Mouse (Mus musculus) MEL (cell line): ENCODE measurements at regions not wholly inside any gene's neighbourhood (a gene's known extent, or its start where the extent isn't known, plus 50 kb on each side); places are given as distances from the start of the nearest gene placed in this dataset.

Source experiments
- DNase-seq: peaks from one replicate; pipeline ENCODE4 v3.0.0; 2011; ENCODE audit warnings: low read depth, low spot score
- H3K27ac ChIP-seq: 2 replicates; pipeline ENCODE4 v1.5.1; 2012; ENCODE audit warnings: low read depth, mild to moderate bottlenecking, control low read depth, low read length, moderate library complexity; ENCODE audit not compliant: control insufficient read depth
- H3K27me3 ChIP-seq, 2 experiments: fragments of 150-350 bp in 1 of 2; sonication (generic) in 1 of 2; 2 replicates each; pipeline ENCODE4 v1.6.1; 2012; ENCODE audit warnings: low read length in 2 of 2, mild to moderate bottlenecking in 2 of 2, improper control_type of control experiment in 1 of 2, moderate library complexity in 1 of 2; ENCODE audit not compliant: insufficient read depth in 2 of 2, control insufficient read depth in 1 of 2
- H3K36me3 ChIP-seq, 2 experiments: 2 replicates each; pipeline ENCODE4 v1.6.1; 2012 to 2014; ENCODE audit warnings: low read length in 2 of 2, improper control_type of control experiment in 1 of 2, inconsistent platforms in 1 of 2, mild to moderate bottlenecking in 1 of 2; ENCODE audit not compliant: insufficient read depth in 2 of 2, control insufficient read depth in 1 of 2
- H3K4me1 ChIP-seq, 2 experiments: fragments of 150-350 bp in 1 of 2; sonication (generic) in 1 of 2; 2 replicates each; pipeline ENCODE4 v1.6.1; 2012; ENCODE audit warnings: low read length in 2 of 2, improper control_type of control experiment in 1 of 2, mild to moderate bottlenecking in 1 of 2; ENCODE audit not compliant: insufficient read depth in 2 of 2, control insufficient read depth in 1 of 2
- H3K4me3 ChIP-seq, 2 experiments: fragments of 150-350 bp in 1 of 2; sonication (generic) in 1 of 2; 2 replicates each; pipeline ENCODE4 v1.5.1; 2012; ENCODE audit warnings: low read depth in 2 of 2, low read length in 2 of 2, mild to moderate bottlenecking in 2 of 2, moderate library complexity in 2 of 2, control low read depth in 1 of 2, improper control_type of control experiment in 1 of 2; ENCODE audit not compliant: control insufficient read depth in 1 of 2, insufficient read depth in 1 of 2
- H3K79me2 ChIP-seq: 2 replicates; pipeline ENCODE4 v1.6.1; 2012; ENCODE audit warnings: mild to moderate bottlenecking, low read length, moderate library complexity; ENCODE audit not compliant: control insufficient read depth, poor library complexity, insufficient read depth
- H3K9ac ChIP-seq: 2 replicates; pipeline ENCODE4 v1.6.1; 2012; ENCODE audit warnings: low read depth, mild to moderate bottlenecking, control low read depth, low read length, moderate library complexity; ENCODE audit not compliant: control insufficient read depth, poor library complexity, severe bottlenecking
- H3K9me3 ChIP-seq: fragments of 150-350 bp; sonication (generic); replicated peaks from 2 replicates; pipeline ENCODE4 v1.6.1; 2012; ENCODE audit warnings: mild to moderate bottlenecking, low read length, improper control_type of control experiment, moderate library complexity; ENCODE audit not compliant: insufficient read depth
- BHLHE40 ChIP-seq: IDR thresholded peaks from 2 replicates; pipeline ENCODE4 v1.6.1; 2012; ENCODE audit warnings: low read depth, mild to moderate bottlenecking, inconsistent platforms, low read length, improper control_type of control experiment, borderline replicate concordance
- CHD2 ChIP-seq: IDR thresholded peaks from 2 replicates; pipeline ENCODE4 v1.6.1; 2011; ENCODE audit warnings: low read length, improper control_type of control experiment
- E2F4 ChIP-seq: IDR thresholded peaks from 2 replicates; pipeline ENCODE4 v1.6.1; 2011; ENCODE audit warnings: low read depth, low read length, improper control_type of control experiment, borderline replicate concordance
- ELF1 ChIP-seq: IDR thresholded peaks from 2 replicates; pipeline ENCODE4 v1.6.1; 2014; ENCODE audit warnings: low read depth, mild to moderate bottlenecking, inconsistent platforms, low read length, improper control_type of control experiment, moderate library complexity
- ETS1 ChIP-seq: IDR thresholded peaks from 2 replicates; pipeline ENCODE4 v1.6.1; 2012; ENCODE audit warnings: low read depth, mild to moderate bottlenecking, inconsistent platforms, low read length, improper control_type of control experiment, moderate library complexity
- GATA1 ChIP-seq: IDR thresholded peaks from 2 replicates; pipeline ENCODE4 v1.6.1; 2011; ENCODE audit warnings: low read depth, low read length, improper control_type of control experiment
- KAT2A ChIP-seq: conservative IDR thresholded peaks from 2 replicates; pipeline ENCODE4 v1.6.1; 2012; ENCODE audit warnings: low read depth, low read length, improper control_type of control experiment, inconsistent platforms
- MAFK ChIP-seq: IDR thresholded peaks from 2 replicates; pipeline ENCODE4 v1.6.1; 2011; ENCODE audit warnings: low read depth, mild to moderate bottlenecking, low read length, improper control_type of control experiment, borderline replicate concordance
- MEF2A ChIP-seq: IDR thresholded peaks from 2 replicates; pipeline ENCODE4 v1.6.1; 2014; ENCODE audit warnings: low read depth, mild to moderate bottlenecking, inconsistent platforms, low read length, improper control_type of control experiment; ENCODE audit not compliant: poor library complexity, insufficient replicate concordance, severe bottlenecking; ENCODE audit errors: extremely low read depth
- MYB ChIP-seq: IDR thresholded peaks from 2 replicates; pipeline ENCODE4 v1.6.1; 2011; ENCODE audit warnings: mild to moderate bottlenecking, low read depth, low read length, improper control_type of control experiment
- MYC ChIP-seq: IDR thresholded peaks from 2 replicates; pipeline ENCODE4 v1.6.1; 2011; ENCODE audit warnings: low read depth, mild to moderate bottlenecking, low read length, improper control_type of control experiment, moderate library complexity
- NELFE ChIP-seq: IDR thresholded peaks from 2 replicates; pipeline ENCODE4 v1.6.1; 2011; ENCODE audit warnings: low read depth, low read length, improper control_type of control experiment
- NRF1 ChIP-seq: IDR thresholded peaks from 2 replicates; pipeline ENCODE4 v1.6.1; 2014; ENCODE audit warnings: low read depth, mild to moderate bottlenecking, inconsistent platforms, low read length, improper control_type of control experiment, moderate library complexity; ENCODE audit not compliant: poor library complexity, insufficient read depth, severe bottlenecking
- POLR2A ChIP-seq, 2 experiments: IDR thresholded peaks; 2 replicates each; pipeline ENCODE4 v1.6.1; 2011 to 2012; ENCODE audit warnings: low read length in 2 of 2, mild to moderate bottlenecking in 2 of 2, control low read depth in 1 of 2, improper control_type of control experiment in 1 of 2, low read depth in 1 of 2, moderate library complexity in 1 of 2; ENCODE audit not compliant: control insufficient read depth in 1 of 2, insufficient read depth in 1 of 2, poor library complexity in 1 of 2
- POLR2AphosphoS2 ChIP-seq: IDR thresholded peaks from 2 replicates; pipeline ENCODE4 v1.6.1; 2011; ENCODE audit warnings: low read length, improper control_type of control experiment
- POLR2AphosphoS5 ChIP-seq: IDR thresholded peaks from 2 replicates; pipeline ENCODE4 v1.6.1; 2012; ENCODE audit warnings: low read depth, borderline replicate concordance, mild to moderate bottlenecking, inconsistent platforms, low read length, moderate library complexity, mixed read lengths
- RAD21 ChIP-seq: IDR thresholded peaks from 2 replicates; pipeline ENCODE4 v1.6.1; 2011; ENCODE audit warnings: mild to moderate bottlenecking, low read depth, low read length, improper control_type of control experiment
- SIN3A ChIP-seq: IDR thresholded peaks from 2 replicates; pipeline ENCODE4 v1.6.1; 2012; ENCODE audit warnings: low read length, improper control_type of control experiment, inconsistent platforms
- SMC3 ChIP-seq: IDR thresholded peaks from 2 replicates; pipeline ENCODE4 v1.6.1; 2011; ENCODE audit warnings: low read depth, low read length, improper control_type of control experiment
- TCF12 ChIP-seq: IDR thresholded peaks from 2 replicates; pipeline ENCODE4 v1.6.1; 2014; ENCODE audit warnings: low read depth, mild to moderate bottlenecking, inconsistent platforms, low read length, improper control_type of control experiment, moderate library complexity
- USF1 ChIP-seq: IDR thresholded peaks from 2 replicates; pipeline ENCODE4 v1.6.1; 2014; ENCODE audit warnings: low read depth, mild to moderate bottlenecking, inconsistent platforms, low read length, improper control_type of control experiment, moderate library complexity
- USF2 ChIP-seq, 2 experiments: IDR thresholded peaks; 2 replicates each; pipeline ENCODE4 v1.6.1; 2011 to 2012; ENCODE audit warnings: improper control_type of control experiment in 2 of 2, low read length in 2 of 2, borderline replicate concordance in 1 of 2, inconsistent platforms in 1 of 2, low read depth in 1 of 2, mild to moderate bottlenecking in 1 of 2; ENCODE audit not compliant: insufficient read depth in 1 of 2
- ZC3H11A ChIP-seq: IDR thresholded peaks from 2 replicates; pipeline ENCODE4 v1.6.1; 2012; ENCODE audit warnings: low read depth, mild to moderate bottlenecking, inconsistent platforms, low read length, improper control_type of control experiment

GRCm38 (mm10) chr10:122258711-122259110 lies 161.5 kb upstream of the Rxylt1 start:
- Histone ChIP-seq H3K4me1 (no peaks in the 10 kb centered on the region), H3K27ac (no peak overlapping the region), H3K9ac (no peak overlapping the region), H3K4me3 (no peak overlapping the region), H3K9me3 (no peaks in the 10 kb centered on the region), H3K79me2 (no peaks in the 10 kb centered on the region), H3K27me3 (no peaks in the 10 kb centered on the region), H3K36me3 (no peaks in the 10 kb centered on the region)
- DNase-seq = no peak
- TF ChIP-seq MYB = no peak
- TF ChIP-seq ELF1 = no peak
- no peak for TF ChIP-seq SIN3A
- no peak for TF ChIP-seq NELFE
- TF ChIP-seq MEF2A = no peak
- TF ChIP-seq USF2 (IDR thresholded peaks at IDR 0.05; ENCODE audit: borderline replicate concordance in 1 of 2, insufficient read depth in 1 of 2, low read depth in 1 of 2, low read length in 2 of 2) = no peak
- TF ChIP-seq ETS1 = no peak
- no peak for TF ChIP-seq NRF1
- TF ChIP-seq POLR2AphosphoS2 = no peak
- no peak for TF ChIP-seq RAD21
- TF ChIP-seq ZC3H11A = no peak
- no peak for TF ChIP-seq POLR2AphosphoS5
- TF ChIP-seq E2F4 = no peak
- TF ChIP-seq USF1 = no peak
- no peak for TF ChIP-seq TCF12
- TF ChIP-seq CHD2 = no peak
- no peak for TF ChIP-seq SMC3

DNA sequence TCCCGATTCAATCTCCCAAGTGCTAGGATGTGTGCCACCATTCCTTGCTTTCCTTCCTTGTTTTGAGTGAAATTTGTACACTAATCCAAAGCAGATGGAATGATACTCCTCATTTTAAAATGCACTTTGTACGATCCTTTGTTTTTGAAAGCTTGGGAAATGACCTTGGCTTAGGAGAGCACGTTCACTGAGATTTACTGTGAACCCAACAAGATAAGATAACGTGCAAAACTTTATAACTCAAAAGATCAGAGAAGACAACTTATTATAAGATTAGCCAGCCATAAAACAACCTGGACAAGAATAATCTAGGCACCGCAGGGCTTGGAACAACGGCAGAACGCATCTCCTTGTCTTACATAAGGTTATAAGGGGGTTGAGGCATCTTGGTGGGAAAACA lies 134.6 kb upstream of the Rxylt1 start:
- Histone ChIP-seq H3K27ac (no peak overlapping the region), H3K9ac (no peak overlapping the region), H3K36me3 (no peaks in the 10 kb centered on the region), H3K4me1 (no peaks in the 10 kb centered on the region), H3K9me3 (no peaks in the 10 kb centered on the region), H3K27me3 (no peaks in the 10 kb centered on the region), H3K4me3 (no peak overlapping the region)
- DNase-seq = no peak
- TF ChIP-seq POLR2A (IDR thresholded peaks at IDR 0.05; ENCODE audit: control insufficient read depth in 1 of 2, insufficient read depth in 1 of 2, low read depth in 1 of 2, low read length in 2 of 2, poor library complexity in 1 of 2) = no peak
- TF ChIP-seq NRF1 = no peak
- TF ChIP-seq CHD2 = no peak
- no peak for TF ChIP-seq ELF1
- no peak for TF ChIP-seq MAFK
- no peak for TF ChIP-seq MYC
- no peak for TF ChIP-seq BHLHE40
- TF ChIP-seq POLR2AphosphoS2 = no peak
- TF ChIP-seq USF2 (IDR thresholded peaks at IDR 0.05; ENCODE audit: borderline replicate concordance in 1 of 2, insufficient read depth in 1 of 2, low read depth in 1 of 2, low read length in 2 of 2) = no peak
- TF ChIP-seq KAT2A = no peak
- no peak for TF ChIP-seq GATA1
- TF ChIP-seq, all 39 proteins: peak for 0
- no peaks in the 10 kb centered on the region for H3K79me2 ChIP-seq
